Mouse (Mus musculus) spleen, embryonic (tissue): ENCODE data around the gene Itga2b.

ENCODE experiments used
- CTCF ChIA-PET: fragments of 350-600 bp; sonication (Branson Sonifier 250); formaldehyde crosslinking; loops from one replicate; lab custom pipeline; 2022; lab: Charles Lee

Itga2b gene

DNA sequence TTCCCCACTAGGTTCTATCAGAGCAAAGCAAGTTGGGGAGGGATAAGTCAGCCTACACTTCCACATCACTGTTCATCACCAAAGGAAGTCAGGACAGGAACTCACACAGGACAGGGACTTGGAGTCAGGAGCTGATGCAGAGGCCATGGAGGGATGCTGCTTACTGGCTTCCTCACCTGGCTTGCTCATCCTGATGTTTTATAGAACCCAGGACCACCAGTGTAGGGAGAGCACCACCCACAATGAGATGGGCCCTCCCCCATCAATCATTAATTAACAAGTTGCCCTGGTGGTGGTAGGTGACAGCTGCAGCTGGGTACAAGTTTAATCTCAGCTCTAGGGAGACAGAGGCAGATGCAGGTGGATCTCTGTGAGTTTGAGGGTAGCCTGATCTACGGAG is 52.8 kb downstream of the Itga2b start:
- CTCF ChIA-PET: no interaction called here

GRCm38 (mm10) chr11:102415034-102415802 is 54.7 kb downstream of the Itga2b start:
- CTCF ChIA-PET: no interaction called here

DNA sequence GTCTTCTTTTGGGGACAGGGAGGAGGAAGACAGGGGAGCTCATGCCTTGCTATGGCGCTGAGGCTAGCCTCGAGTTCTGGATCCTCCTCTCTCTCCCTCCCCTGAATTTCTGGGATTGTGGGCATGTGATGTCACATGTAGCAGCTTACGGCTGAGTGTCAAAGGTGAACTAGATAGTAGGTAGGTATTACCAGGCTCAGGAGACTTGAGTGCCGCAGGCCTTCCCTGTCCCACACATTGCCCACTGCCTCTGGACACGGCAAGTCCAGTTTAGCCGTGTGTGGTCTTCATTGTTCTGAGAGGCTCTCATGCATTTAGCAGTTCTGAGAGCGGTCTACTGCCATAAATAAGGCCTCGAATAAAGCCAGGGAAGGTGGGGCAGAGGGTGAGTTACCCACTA is 56.9 kb downstream of the Itga2b start:
- CTCF ChIA-PET: interaction anchor here (0.6 to 0.7 kb wide), 2 partner anchors 46 to 89 kb away, joined by 4 read pairs; no protein-coding TSS in a partner anchor

DNA sequence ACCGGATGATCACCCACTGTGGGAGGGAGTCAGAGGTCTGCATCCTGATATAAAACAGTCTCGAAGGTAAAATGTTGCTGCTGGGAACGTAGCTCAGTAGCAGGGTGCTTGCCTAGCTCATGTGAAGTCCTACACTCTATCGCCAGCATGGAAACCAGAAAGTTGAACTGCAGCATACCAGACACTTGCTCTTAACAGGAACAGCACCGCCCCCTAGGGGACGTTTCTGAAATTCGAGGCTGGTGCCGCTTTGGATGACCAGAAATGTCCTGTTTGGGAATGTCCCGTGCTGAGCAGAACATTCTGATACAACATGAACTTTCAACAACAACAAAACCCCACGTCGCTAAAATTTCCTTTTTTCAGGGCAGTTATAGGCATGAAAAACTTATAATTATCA is 58.2 kb downstream of the Itga2b start:
- CTCF ChIA-PET: interaction anchor here (0.6 kb wide), 1 partner anchor 161 kb away, joined by 3 read pairs; no protein-coding TSS in a partner anchor

GRCm38 (mm10) chr11:102411061-102411460 is 58.9 kb downstream of the Itga2b start:
- CTCF ChIA-PET: no interaction called here

DNA sequence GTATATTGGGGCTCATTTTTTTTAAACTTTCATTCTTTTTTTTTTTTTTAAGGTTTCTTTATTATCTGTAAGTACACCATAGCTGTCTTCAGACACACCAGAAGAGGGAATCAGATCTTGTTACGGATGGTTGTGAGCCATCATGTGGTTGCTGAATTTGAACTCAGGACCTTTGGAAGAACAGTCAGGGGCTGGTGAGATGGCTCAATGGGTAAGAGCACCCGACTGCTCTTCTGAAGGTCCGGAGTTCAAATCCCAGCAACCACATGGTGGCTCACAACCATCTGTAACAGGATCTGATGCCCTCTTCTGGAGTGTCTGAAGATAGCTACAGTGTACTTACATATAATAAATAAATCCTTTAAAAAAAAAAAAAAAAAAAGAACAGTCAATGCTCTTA is 59.6 kb downstream of the Itga2b start:
- CTCF ChIA-PET: interaction anchor here (0.6 kb wide), 1 partner anchor 20 kb away, joined by 4 read pairs; no protein-coding TSS in a partner anchor

- CTCF ChIA-PET: interaction anchor here (0.6 to 0.7 kb wide), 2 partner anchors 21 to 150 kb away, joined by 4 read pairs; no protein-coding TSS in a partner anchor
Observed at GRCm38 (mm10) chr11:102409795-102410330, 60.1 kb downstream of the Itga2b start.

- CTCF ChIA-PET: interaction anchor here (0.6 to 0.7 kb wide), 4 partner anchors 52 to 271 kb away, joined by 4 to 10 read pairs (median 6); partner anchors contain the start of gene Ubtf
Observed at GRCm38 (mm10) chr11:102408888-102409794, 60.8 kb downstream of the Itga2b start.

- CTCF ChIA-PET: interaction anchor here (0.6 to 0.7 kb wide), 3 partner anchors 51 to 270 kb away, joined by 4 to 10 read pairs (median 8); partner anchors contain the start of gene Ubtf
Observed at GRCm38 (mm10) chr11:102408344-102408876, 61.5 kb downstream of the Itga2b start.

DNA sequence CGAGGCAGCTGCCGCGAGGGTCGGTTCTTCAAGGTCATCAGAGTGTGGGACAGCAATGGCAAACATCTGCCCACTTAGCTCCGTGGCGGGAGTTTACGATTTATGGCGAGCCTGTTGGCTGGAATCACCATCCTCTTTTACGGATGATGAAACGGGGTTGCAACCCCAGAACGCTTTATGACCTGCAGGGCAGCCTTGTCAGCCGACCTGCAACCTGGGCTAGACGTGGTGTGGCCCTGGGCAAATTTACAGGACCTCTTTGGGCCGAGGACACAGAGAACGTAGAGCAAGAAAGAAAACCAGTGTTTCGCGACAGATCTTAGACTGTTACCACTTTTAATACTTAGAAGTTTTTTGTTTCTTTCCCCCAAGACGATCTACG is 62.1 kb downstream of the Itga2b start, which contains the start of gene Slc25a39:
TSS of gene Slc25a39 (minus strand) at position 113 of the 382 bp plus-strand sequence.
- CTCF ChIA-PET: interaction anchor here (0.6 kb wide), 1 partner anchor 23 kb away, joined by 3 read pairs; no protein-coding TSS in a partner anchor

DNA sequence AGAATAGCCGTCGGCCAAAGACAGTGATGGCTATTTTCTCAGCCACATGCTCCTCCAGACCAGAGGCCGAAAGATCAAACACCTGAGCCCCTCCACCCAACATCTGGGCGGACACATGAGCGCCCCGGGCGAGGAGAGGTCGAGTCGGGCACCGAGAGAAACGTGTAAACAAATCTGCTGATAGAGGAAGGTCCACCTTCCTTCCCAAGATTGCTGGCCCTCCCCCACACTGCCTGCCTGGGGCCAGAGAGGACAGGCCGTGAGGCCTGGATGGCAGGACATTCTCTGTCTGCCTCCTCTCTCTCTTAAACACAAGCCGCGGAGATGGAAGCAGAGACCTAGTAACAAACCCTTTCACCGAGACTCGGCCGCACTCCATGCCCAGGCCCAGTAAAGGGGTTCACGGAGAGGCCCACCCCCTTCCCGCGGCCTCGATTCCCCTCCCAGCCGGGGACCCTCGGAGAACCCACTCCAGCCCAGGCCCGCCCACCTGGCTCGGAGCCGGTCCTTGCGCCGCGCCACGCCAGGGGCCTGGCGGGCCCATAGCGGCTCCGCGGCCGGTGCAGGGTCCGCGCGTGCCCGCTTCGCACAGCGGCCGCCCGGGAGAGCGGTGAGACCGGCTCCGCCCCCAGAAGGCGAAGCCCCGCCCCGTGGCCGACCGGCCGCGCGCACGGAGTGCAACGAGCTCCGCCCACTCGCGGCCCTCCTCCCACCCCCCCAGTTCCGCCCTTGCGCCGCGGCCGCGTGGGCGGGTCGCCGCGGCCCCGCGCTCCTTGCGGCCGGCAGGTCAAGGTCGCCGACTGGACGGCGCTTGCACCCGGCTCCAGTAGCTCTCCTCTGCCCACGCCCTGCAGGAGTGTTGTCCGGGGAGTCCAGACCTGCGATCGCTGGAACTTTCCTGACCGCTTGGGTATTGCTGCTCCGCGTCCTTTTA is 62.8 kb downstream of the Itga2b start:
- CTCF ChIA-PET: interaction anchor here (0.6 kb wide), 1 partner anchor 24 kb away, joined by 3 read pairs; no protein-coding TSS in a partner anchor

- CTCF ChIA-PET: no interaction called here
Observed at GRCm38 (mm10) chr11:102406401-102406800, 63.5 kb downstream of the Itga2b start.

DNA sequence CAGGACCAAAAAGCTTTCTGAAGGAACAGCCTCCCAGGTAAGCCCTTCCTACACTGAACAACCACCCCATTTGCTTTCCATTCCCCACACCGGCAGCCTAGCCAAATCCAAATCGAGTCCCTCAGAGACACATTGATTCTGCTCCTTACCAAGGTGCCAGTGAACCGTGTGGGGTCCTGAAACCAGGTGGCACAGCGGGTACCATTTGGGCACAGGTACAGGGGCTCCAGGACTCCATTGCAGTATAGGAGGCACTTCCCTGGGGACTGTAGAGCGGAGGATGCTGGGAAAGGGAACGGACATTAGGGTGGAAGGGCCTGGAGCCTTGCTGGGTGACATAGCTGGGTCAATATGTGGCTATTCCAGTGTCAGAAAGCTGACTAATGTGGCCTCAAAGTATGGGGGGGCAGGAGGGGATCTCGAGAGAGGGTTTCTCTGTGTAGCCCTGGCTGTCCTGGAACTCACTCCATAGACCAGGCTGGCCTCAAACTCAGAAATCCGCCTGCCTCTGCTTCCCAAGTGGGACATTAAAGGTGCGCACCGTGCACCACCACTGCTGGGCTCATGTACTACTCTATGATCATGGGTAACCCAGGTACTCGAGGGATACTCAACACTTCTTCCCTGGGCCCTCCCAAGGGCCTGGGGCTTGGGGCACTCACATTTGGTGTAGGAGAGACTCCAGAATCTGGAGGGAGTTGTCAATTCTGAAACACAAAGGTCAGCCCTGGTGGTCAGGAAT is 64.2 kb downstream of the Itga2b start:
- CTCF ChIA-PET: interaction anchor here (0.6 kb wide), 1 partner anchor 96 kb away, joined by 3 read pairs; no protein-coding TSS in a partner anchor

DNA sequence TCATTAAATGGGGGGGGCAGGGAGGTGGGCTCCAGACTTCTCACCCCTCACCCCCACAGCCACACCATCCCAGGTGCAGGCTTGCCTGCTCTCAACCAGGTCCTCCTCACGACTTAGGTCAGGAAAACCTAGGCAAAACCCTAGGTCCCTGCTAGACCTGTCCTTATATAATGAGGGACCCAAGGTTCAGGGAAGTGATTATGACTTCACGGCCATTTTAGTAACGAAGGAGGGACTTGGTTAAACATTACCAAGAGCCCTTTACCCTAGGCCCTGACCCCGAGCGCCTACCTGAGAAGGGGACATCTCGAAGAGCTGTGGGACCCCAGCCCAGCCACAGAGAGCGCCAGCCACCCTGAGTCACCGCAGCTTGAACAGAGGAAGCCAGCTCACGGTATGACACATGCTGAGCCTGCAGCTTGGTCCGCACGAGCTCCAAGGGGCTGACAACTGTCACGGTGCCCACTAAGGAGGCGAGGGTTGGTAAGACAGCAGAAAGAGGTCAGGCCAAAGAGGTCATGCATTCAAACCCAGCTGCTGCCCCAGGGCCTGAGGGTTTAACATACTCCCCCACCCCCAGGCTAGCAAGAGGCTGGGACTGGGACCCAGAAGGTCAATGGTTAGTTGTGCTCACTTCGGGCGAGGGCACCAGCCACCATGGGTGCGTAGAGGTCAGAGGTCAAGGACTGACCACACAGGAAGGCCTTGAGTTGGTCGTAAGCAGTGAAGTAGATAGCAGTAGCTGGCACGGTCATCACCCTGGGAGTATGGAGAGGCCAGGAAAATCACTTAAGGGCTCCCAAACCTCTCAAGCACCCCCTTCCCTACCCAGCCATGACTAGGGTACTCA is 65.5 kb downstream of the Itga2b start:
- CTCF ChIA-PET: no interaction called here

DNA sequence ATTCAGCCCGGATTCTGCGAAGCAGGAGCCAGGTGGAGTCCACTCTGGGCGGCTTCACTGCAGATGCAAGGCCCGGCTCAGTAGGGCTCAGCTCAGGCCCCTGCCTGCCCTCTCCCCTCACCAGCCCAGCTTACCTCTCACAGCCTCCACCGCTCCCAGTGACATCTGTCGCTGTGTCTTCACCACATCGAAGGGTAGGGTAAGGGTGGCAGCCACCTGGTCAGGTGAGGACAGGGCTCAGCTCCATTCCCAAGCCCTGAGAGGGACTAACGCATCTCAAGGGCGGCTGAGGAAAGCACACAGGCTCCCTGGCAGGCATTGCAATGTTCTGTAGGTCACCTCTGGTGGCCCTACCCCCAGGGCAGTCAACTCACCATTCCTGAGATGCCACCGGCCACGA is 66.3 kb downstream of the Itga2b start:
- CTCF ChIA-PET: no interaction called here
